Mouse (Mus musculus) heart, postnatal 0 days (tissue): ENCODE results near the gene Rbfox1.

ENCODE experiments used
- CTCF ChIP-seq: IDR thresholded peaks from 2 replicates; pipeline ENCODE4 v1.5.1; 2016; ENCODE audit warnings: antibody characterized with exemption, control low read depth, low read depth
- EP300 ChIP-seq: IDR thresholded peaks from 2 replicates; pipeline ENCODE4 v1.6.1; 2016; ENCODE audit warnings: antibody characterized with exemption, low read depth

DNA sequence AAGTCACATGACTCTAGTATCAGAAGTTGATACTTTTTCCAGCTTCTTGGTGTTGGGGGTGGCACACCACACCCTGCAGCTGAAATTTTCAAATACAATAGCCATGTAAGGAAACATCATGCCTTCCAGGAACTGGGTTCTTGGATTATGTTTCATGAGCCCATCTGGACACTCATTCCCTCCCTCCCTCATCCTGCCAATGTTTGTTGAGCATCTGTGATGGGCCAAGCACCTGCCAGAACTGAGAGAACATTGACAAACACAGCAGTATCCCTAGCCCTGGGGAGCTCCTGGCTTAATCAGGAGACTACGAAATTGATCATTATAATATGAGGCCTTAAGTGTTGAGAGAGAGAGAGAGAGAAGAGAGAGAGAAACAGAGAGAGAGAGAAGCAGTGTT, 18.2 kb upstream of the Rbfox1 start:
- TF ChIP-seq CTCF (no peak), EP300 (no peak)
